Mouse (Mus musculus) liver (tissue): ENCODE results near the gene Selenbp1.
A peak's percentile ranks its signal among the peaks of the same experiment; 100 is the strongest.
"Not testable (repeated sequence)": the region's sequence is repeated elsewhere in the genome, so short reads cannot be mapped to it uniquely, and the experiment has no call there.

Experiments
- DNase-seq: peaks from one replicate; pipeline ENCODE4 v3.0.0-alpha.2; 2020; ENCODE audit warnings: mixed read lengths

Gene Selenbp1

DNA sequence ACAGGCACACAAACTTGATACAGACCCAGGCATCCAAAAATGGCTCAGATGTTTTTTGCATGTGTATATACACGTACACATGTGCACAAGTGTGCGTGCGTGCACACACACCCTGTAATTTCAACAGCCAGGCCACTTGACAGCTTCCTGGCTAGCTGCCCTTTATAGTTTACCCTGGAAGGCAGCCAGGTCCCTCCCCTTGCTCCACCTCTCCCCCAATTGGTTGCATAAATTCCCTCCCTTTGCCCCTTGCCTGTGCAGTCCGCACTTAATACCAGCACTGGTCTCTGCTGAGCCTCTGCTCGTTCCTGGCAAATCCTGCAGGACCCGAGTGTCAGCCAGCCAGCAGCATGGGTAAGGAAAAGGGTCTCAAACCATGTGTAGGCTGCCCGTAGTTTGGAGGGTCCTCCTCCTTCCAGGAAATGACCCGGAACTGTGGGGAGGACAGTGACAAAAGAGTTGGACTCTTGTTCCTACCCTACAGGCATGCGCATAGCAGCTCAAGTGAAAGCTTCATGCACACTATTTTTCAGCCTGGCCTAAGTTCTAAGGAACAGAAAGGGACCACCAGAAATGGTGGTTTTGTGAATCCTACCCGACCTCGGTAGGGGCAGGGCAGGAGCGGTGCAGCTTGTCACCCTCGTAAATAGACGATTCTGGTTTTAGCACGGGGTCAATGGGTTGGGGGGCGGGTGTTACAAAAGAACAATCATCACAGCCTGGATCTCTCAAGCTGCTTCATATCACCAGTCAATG, at the start of gene Selenbp1:
Gene Selenbp1 (plus strand): TSS at position 248 of the 756 bp plus-strand sequence.
- peak; percentile 81 for DNase-seq

DNA sequence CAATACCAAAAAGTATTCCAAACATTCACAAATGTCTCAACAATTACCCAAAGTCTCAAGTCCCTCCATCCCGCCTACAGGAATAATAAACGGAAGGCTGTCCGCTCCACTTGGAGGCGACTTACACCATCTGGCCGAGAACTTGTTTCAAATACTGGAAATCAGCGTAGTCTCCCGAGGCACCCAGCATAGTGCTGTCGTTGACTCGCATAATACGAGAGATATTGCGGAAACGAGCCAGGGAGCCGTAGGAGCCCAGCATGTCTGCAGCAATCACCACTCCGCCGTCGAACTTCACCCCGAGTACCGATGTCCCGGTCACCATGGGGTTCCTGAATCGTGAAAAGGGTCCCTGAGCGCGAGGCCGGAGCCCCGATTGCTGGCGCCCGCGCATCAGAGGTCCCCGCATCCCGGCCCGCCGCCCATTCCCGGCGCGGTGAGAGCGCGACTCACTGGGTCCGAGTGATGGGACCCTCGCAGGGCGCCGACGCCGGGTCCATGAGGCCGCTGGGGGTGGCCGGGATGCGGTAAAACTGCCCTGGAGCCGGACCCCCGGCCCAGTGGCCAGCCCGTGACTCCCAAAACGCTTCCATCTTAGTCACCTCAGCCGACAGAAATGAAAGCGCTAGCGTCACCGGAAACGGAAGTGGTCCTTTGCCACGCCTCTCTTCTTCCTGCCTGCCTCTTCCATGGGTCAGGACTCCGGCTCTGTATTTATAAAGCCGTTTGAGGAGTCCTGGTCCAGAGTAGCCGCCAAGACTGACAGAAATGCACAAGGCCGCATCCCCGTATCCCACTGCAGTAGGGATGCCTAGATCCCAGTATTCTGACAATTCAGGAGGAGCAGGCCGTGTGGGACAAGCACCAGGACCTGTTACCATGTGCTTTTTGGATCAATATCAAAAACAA, 46.3 kb upstream of the Selenbp1 start, which contains the start of gene Psmb4:
Gene Psmb4 (minus strand): TSS at position 646 of the 909 bp plus-strand sequence.
- peak; percentile 84 for DNase-seq

DNA sequence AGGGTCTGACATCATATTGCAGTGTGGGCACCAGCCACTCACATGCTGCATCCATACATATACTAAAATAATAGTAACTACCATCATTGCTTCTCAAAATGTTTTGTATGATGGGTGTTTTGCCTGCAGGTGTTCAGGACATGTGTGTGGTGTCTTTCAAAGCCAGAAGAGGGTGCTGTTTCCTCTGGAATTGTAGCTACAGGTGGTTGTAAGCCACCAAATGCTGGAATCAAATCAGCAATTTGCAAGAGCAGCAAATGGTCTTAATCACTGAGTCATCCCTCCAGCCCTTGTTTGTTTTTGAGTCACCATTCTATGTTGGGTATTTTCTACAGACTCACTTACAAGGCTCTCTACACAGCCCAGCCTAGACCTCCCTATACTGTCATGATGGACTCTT, 44.3 kb upstream of the Selenbp1 start:
- DNase-seq: peak; percentile 22

DNA sequence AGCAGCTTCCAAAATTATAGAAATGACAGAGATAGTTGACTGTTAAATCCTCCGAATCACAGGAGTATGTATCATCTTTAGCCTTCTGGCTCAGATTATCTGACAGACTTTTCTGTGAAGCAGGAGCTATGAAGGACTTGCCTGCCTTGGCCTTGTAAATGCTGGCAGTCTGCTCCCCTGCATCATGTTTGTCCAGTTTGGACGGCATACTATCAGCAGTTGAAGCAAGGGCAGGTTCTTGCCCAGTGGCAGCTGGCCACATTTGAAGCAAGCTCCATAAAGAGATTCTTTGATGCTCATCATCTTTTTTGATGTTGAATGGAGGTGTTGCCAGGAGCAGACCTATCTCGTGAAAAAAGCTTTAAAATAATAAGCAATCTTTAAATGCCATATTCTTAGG, 38.8 kb upstream of the Selenbp1 start:
- DNase-seq: no peak

DNA sequence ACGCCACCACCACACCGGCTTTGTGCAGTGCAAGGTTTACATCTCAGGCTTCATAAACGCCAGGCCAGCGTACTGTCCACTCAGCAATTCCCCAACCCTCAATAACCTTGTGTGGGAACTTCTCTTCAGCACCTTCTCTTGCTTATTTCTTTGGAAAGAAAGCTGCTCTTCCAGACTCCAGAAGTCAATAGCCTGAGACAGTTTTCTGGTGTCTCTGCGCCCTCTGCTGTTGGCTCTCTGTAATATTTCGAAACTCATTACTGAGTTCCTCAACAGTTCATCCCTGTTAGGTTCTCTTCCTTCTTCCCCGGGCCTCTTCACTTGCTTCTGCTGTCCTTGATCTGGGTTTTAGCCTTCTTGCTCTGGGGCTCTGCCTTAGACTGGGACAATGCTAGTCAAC, 30.1 kb upstream of the Selenbp1 start:
- peak; percentile 64 for DNase-seq

DNA sequence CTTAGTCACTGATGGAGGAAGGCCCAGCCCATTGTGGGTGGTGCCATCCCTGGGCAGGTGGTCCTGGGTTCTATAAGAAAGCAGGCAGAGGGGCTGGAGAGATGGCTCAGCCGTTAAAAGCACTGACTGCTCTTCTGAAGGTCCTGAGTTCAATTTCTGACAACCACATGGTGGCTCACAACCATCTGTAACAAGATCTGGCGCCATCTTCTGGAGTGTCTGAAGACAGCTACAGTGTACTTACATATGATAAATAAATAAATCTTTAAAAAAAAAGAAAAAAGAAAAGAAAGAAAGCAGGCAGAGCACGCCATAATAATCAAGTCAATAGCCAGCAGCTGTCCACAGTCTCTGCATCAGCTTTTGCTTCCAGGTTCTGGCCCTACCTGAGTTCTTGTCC, 28.1 kb upstream of the Selenbp1 start:
- DNase-seq: not testable (repeated sequence)

DNA sequence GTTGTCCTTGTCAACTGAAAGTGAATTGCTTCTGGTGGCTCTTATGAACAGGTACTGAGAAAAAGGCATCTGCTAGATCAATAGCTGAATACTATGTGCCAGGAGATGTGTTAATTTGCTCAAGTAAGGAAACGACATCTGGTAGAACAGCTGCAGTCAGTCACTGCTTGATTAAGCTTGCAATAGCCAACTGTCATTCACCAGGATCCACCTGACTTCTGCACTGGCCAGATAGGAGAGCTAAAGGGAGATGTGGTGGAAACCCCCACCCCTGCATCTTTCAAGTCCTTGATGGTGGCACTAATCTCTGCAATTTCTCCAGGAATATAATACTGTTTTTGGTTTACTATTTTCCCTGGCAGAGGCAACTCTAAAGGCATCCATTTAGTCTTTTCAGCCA, 26.4 kb upstream of the Selenbp1 start:
- peak; percentile 55 for DNase-seq

DNA sequence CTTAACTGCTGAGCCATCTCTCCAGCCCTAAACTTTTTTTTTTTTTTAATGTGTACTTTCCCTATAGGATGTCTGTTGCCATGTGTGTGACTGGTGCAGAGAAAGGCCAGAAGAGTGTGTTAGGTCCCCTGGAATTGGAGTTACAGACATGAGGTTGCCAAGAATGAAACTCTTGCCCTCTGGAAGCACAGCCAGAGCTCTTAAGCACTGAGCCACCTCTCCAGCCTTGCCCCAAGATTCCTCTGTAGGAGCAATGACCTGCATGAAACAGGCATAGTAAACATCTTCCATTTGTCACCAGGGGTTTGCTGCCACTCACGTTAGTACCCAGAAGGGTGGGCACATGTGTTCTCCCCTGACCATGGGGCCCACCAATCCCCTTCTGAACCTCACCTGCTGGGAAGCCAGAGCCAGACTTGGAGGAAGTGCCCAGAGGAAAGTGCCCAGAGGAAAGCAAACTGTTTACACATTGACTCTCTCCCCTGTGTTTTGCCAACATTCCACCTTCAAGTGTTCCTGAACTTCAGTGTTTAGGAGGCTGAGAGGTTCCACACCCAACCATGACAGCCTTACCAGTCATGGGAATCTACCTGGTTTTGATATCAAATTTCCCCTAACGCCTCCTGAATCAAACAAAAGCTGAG, 21.7 kb upstream of the Selenbp1 start:
- no peak for DNase-seq

DNA sequence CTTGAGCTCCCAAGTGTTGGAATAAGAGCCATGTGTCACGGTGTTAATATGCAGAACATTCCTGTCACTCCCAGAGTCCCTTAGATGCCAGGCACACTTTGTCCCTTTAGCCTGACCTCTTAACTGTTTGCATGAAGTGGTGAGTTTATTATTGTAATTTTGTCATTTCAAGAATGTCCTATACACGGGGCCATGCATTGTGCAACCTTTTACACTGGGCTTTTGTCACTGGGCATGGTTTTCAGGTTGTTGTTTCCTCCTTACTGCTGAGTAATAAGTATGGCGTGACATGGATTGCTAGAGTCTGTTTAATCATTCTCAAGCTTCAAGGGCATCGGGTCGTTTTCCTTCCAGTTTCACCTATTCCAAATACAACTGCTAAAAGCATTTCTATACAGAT, 19.1 kb upstream of the Selenbp1 start:
- DNase-seq: no peak

DNA sequence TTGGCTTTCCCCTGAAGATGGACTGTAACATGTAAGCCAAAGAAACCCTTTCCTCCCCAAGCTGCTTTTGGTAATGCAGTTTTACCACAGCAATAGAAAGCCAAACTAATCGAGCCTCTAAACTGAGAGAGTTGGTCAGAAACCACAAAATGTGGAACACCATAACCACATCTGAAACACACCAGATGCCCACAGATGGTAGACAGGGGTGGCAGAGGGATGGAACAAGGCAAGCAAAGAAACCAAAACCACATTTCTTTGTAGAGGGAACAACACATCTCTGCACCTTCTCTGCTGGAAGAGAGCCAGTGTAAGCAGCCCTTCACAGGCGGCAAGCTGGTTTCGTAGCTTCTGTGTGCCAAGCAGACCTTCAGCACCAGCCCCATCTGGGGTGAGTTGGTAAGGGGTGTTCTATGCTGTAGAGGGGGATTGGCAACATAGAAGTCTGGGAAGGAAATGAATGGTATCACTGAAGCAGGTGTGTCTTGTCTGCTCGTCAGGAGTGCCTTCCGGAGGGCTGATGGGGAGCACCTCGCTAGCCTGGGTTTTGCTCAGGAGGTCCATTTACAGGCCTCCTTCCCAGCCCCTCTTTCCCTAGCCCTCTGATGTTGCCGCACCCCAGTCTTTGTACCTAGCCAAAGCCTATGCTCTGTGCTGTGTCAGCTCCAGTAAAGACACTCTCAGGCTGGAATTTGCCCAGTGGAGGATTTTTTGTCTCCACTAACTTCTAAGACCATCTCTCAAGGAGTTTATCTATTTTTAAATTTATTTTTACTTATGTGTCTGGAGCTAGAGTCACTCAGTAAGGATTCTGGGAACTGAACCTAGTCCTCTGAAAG, 16.7 kb upstream of the Selenbp1 start:
- no peak for DNase-seq

DNA sequence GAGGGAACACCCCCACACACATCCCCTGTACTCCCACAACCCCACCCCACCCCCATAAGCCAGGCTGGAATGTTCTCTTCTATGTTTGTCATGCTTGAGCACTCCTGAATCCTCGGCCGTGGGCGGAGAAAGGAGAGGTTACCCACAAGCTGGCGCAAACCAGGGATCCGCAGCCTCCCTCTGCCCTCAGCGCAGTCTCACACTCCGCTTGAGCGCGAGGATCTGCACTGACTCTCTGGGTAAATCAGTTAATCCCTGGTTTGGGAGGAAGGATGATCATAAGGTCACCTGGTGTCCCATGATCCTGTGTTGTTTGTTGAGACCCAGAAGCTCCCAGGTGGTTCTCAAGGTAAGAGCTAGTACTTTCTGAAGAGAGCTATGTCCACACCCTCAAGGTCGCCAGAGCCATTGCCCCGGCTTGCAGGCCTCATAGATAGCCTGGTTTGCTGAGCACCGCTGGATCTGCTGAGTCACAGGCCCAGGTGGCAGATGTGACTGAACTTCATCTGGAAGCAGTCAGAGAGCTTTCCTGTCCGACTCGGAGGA, 15.0 kb upstream of the Selenbp1 start:
- peak; percentile 84 for DNase-seq

DNA sequence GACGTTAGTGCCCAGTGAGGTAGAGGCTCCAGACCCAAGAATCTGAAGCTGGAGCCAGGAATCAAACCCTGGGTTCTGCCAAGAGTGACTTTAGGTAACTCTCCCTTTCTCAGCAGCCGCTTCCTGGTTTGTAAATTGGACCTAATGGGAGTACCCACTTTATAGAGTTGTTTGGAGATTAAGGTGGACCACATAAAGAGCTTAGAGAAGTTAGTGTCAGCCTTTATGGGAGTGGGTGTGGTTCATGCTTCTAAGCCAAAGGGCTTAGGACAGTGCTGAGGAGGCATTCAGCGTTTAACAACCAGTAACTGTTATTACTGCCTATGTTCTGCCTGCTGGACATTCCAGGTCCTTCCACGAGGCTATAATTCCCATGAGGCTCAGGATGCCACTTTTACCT, 14.0 kb upstream of the Selenbp1 start:
- DNase-seq: no peak

DNA sequence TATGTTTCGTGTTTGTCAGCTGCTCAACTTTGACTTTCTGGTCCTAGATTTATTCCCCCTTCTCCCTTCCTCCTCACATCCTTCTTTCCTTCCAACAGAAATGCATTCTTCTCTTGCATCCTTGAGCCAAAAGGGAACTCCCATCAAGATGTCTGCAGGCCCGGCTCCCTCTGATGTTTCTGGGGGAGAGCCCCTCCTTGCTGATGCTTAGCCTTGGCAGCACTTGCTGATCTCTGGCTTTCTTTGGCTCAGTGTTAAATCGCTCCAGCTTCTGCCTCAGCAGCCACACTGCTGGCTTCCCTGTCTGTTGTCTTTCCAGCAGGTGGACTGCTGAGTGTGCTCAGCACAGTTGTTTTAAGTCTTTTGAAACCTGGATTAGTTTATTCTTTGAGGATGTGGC, 11.8 kb upstream of the Selenbp1 start:
- no peak for DNase-seq

DNA sequence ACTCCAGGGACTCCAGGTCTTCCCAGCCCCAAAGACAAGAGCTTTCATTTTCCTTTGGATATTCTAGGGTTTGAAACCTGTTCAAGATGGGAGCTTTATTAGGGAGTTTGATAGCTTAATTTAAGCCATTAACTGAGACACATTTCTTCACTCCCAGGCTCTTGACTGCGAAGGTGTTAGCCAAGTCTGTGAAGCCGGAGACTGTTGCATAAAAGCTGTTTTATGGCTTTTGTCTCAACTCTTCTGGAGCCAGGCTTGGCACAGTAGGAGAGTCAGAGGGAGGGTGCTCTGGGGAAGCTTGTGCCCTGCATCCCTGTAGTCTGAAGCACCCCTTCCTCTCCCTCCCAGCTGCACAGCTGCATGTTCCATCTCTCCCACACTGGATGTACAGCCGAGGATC, 10.5 kb upstream of the Selenbp1 start:
- no peak for DNase-seq

DNA sequence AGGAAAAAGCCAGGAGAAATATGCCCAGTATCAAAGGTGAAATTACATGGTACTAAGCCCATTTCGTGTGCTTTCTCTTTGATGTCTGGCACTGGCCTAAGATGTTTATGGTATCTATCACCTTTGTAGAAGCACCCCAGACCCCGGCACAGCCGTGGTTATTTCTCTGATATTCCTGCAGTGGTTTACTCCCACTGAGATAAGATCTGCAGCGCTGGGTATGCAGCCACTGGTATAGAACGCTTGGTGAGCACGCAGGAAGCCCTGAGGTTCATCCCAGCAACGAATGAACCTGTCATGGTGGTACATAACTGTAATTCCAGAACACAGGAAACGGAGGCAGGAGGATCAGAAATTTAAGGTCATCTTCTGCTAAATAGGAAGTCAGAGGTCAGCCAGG, 8.2 kb upstream of the Selenbp1 start:
- DNase-seq: peak; percentile 35

DNA sequence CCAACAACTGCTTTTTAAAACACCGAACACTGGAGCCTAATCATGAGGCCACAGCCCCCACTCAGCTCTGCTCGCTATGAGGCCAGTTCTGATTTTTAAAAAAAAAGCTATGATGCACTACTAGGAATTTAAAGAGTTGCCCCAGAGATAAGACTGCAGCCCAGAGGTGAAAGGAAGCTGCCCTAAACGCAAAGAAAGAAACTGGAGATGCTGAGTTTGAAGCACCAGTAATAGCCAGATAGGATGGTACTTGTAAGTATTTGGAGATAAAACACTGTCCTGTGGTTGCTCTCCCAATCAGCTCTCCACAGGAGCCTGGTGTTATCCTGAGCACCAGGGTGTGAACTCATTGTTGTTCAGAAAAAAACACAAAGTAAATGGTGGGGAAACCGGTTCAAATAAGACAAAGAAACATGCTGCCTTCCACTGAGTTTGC, 6.5 kb upstream of the Selenbp1 start:
- DNase-seq: not testable (repeated sequence)

DNA sequence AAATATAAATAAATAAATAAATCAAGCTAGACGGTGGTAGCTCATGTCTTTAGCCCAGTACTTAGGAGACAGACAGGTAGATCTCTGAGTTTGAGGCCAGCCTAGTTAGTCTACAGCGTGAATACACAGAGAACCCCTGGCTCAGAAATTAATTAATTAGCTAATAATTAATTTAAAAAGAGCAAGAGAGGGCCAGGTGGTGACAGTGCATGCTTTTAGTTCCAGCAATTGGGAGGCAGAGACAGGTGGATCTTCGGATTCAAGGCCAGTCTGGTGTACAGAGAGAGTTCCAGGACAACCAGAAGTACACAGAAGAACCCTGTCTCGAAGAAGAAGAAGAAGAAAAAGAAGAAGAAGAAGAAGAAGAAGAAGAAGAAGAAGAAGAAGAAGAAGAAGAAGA, 3.9 kb upstream of the Selenbp1 start:
- DNase-seq: not testable (repeated sequence)

DNA sequence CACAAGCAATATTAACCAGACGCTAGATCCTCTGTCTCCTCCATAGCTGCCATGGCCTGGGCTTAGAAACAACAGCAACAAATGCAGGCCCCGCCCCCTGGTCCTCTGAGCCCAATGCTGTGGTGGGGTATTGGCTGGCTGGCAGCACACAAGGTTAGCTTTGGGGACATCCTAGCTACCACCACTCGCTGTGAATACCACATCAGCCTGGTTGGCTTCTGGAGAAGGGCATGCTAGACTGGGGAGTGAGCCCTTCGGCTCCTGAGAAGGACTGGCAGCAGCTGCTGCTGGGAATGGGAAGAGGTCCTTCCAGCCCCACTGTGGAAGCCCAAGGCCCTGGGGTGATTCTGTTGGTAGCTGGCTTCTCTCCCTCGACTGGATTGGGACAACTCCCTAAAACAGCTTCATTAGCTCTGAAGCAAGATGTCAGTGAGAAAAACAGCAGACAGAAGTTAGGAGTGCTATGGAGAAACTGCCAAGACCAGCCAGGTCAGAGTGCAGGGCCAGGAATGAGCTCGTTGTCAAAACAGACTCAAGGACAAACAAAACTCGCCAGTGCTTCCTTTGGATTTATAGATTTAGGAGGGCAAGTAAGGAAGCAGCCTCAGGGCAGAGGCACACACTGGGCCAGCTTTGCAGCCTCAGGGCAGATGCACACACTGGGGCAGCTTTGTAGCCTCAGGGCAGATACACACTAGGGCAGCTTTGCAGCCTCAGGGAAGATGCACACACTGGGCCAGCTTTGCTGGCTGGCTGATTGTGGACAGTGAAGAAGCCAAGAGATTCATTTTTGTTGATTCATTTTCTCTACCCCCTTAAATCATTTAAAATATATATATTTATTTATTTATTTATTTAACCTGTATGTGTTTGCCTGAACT, 2.2 kb upstream of the Selenbp1 start:
- peak; percentile 27 for DNase-seq

DNA sequence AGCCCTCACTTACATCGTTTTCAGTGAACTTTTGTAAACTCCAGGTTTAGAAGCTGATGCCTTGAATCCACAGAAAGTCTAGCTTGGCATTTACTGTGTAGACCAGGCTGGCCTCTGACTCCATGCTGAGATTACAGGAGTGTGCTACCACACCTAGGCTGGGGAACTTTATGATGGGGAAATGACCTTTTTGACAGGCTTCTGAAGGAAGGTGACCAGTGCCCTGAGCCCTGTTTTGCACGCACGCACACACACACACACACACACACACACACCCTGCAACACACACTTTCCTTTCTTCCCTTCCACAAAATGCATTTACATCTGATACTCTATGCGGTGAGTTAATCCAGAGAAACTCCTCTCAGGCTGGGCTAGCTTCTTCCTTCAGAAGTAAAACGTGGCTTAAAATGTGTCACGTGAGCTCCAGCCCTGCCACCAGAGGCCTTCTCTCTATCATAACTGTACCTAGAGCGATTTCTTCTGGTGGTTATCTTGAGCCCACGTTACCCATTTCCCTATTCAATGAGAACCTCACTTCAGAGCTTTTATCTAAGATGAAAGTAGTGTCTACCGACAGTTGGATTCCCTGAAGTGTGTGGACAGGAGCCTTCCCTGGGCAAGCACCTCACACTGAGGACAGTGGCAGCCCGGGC, 1.3 kb upstream of the Selenbp1 start:
- DNase-seq: peak; percentile 34

DNA sequence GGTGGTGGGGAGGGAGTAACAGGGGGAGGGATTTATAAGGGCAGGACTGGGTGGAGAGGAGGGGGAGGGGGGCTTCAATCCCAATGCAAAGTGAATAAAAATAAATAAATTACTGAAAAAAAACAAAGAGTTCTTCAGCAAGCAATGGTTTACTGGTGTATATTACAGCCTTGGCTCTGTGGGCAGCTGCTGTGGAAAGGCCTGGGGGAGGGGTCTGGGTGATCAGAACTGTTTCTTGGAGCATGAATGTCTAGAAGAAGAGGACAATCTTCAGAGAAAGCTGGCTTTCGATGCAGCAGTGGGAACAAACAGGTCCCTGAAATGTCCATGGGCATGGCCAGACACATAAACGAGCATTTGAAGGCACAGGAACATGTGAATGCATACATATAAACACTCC, 577 bp upstream of the Selenbp1 start:
- not testable (repeated sequence) for DNase-seq
